Mouse (Mus musculus): ENCODE data around the gene Diaph2.

- TF ChIP-seq EP300 (optimal IDR thresholded peaks at IDR 0.05) = no peak
- no peak for TF ChIP-seq CTCF (IDR thresholded peaks at IDR 0.05; ENCODE audit: low read depth)
Observed at GRCm38 (mm10) chrX:130351480-130351879, 601.9 kb downstream of the Diaph2 start.
